Mouse (Mus musculus) embryo, embryonic 11.5 days (tissue): Measurements from ENCODE around the gene Olig3.
"Not testable (repeated sequence)": the region's sequence is repeated elsewhere in the genome, so short reads cannot be mapped to it uniquely, and the experiment has no call there.

ENCODE experiments used
- DNase-seq: peaks from one replicate; pipeline ENCODE4 v3.0.0-alpha.2; 2012; ENCODE audit warnings: low read depth, low spot score

Gene Olig3

GRCm38 (mm10) chr10:19361539-19362293, 5.4 kb downstream of the Olig3 start:
- DNase-seq, result no peak

- no peak for DNase-seq
Measured at GRCm38 (mm10) chr10:19362294-19362590, 5.9 kb downstream of the Olig3 start.

GRCm38 (mm10) chr10:19362861-19363260, 6.5 kb downstream of the Olig3 start:
- DNase-seq, result no peak

- no peak for DNase-seq
Measured at GRCm38 (mm10) chr10:19363365-19363764, 7.0 kb downstream of the Olig3 start.

GRCm38 (mm10) chr10:19369143-19369542, 12.8 kb downstream of the Olig3 start:
- no peak for DNase-seq

GRCm38 (mm10) chr10:19370146-19370545, 13.8 kb downstream of the Olig3 start:
- DNase-seq, result no peak

- DNase-seq, result no peak
Measured at GRCm38 (mm10) chr10:19372263-19372662, 15.9 kb downstream of the Olig3 start.

GRCm38 (mm10) chr10:19373797-19374196, 17.5 kb downstream of the Olig3 start:
- DNase-seq, result no peak

- no peak for DNase-seq
Measured at GRCm38 (mm10) chr10:19374311-19374710, 18.0 kb downstream of the Olig3 start.

GRCm38 (mm10) chr10:19375838-19376237, 19.5 kb downstream of the Olig3 start:
- no peak for DNase-seq

- not testable (repeated sequence) for DNase-seq
Measured at GRCm38 (mm10) chr10:19380971-19381370, 24.6 kb downstream of the Olig3 start.

- no peak for DNase-seq
Measured at GRCm38 (mm10) chr10:19384176-19384575, 27.8 kb downstream of the Olig3 start.

- no peak for DNase-seq
Measured at GRCm38 (mm10) chr10:19391819-19392218, 35.5 kb downstream of the Olig3 start.

GRCm38 (mm10) chr10:19396485-19397137, 40.3 kb downstream of the Olig3 start:
- no peak for DNase-seq

GRCm38 (mm10) chr10:19397396-19397795, 41.1 kb downstream of the Olig3 start:
- DNase-seq, result no peak

GRCm38 (mm10) chr10:19401136-19401535, 44.8 kb downstream of the Olig3 start:
- DNase-seq, result no peak

GRCm38 (mm10) chr10:19404401-19404800, 48.1 kb downstream of the Olig3 start:
- no peak for DNase-seq

GRCm38 (mm10) chr10:19405959-19406358, 49.6 kb downstream of the Olig3 start:
- no peak for DNase-seq

GRCm38 (mm10) chr10:19407168-19407567, 50.8 kb downstream of the Olig3 start:
- no peak for DNase-seq
